ENCODE assay signal across 8 mouse cellular contexts in the genomic region with DNA sequence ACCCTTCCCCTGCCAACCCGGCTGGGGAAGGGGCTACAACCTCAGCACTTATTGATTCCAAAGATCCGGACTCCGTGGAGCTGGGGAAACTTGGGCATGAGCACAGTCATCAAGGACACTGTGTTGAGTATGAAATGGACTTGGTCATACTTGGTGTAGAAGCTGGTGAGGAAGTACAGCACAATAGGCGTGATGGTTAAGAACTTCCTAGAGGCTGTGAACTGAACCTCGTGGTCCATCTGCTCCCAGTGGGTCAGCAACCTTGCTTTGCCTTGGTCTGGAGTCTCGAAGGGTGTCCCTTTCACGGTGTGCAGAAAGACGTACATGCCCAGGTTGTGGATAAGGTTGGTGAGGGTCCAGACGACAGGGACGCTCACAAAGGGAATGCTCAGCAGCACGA. TPM values are rescaled to one million over a fixed set of nuclear protein-coding genes. Genes with fewer than 3 reads are reported as not detected.
DNase-seq lines count a peak whose midpoint lies in the region; ATAC-seq lines count a peak whose summit lies in the region.
"Not testable (repeated sequence)": the region's sequence is repeated elsewhere in the genome, so short reads cannot be mapped to it uniquely, and the experiment has no call there.
"Had no signal": no experiment of that assay in that cellular context is flagged by ENCODE, and none has a peak within 500 bp of the region (broad histone marks: within the 10 kb centered on the region; RNA-seq: fewer than 3 reads in every experiment).

No protein-coding gene starts in this region.

- H3K27me3 ChIP-seq in heart, embryonic 10.5 days (ENCODE audit: insufficient read depth, poor library complexity, severe bottlenecking): not testable (repeated sequence)

- peak; percentile 79 for ATAC-seq in erythroblast, adult 5-6 weeks (replicated peaks; ENCODE audit: low FRiP score, poor library complexity, severe bottlenecking)
- peak; percentile 58 for ATAC-seq in erythroid progenitor cell, adult 5-6 weeks (replicated peaks; ENCODE audit: low FRiP score, poor library complexity, severe bottlenecking)

- not testable (repeated sequence) for H3K9me3 ChIP-seq in heart, embryonic 10.5 days

- not testable (repeated sequence) for H3K27ac ChIP-seq in heart, embryonic 10.5 days

- peak; percentile 66 for DNase-seq in heart, embryonic 10.5 days (ENCODE audit: low spot score)

- not testable (repeated sequence) for H3K4me1 ChIP-seq in heart, embryonic 10.5 days

- H3K4me3 ChIP-seq in heart, embryonic 10.5 days: not testable (repeated sequence)

- WGBS in heart, embryonic 10.5 days: 87% methylated on average over 11 of the region's 11 CpGs

- H3K36me3 ChIP-seq in heart, embryonic 10.5 days: not testable (repeated sequence)

RNA-seq across cellular contexts. Expression of a gene that starts 20.4 kb away (rescaled TPM):
- not detected in 2 replicates for total RNA-seq in erythroblast, adult 5-6 weeks (2015; ENCODE audit: low replicate concordance)
- total RNA-seq in erythroblast, adult 5-6 weeks (2017; ENCODE audit: low replicate concordance): not detected in 2 replicates
- total RNA-seq in erythroid progenitor cell, adult 5-6 weeks (2015; ENCODE audit: low replicate concordance): not detected in 2 replicates
- not detected in 2 replicates for total RNA-seq in erythroid progenitor cell, adult 5-6 weeks (2017; ENCODE audit: low replicate concordance)
- polyA plus RNA-seq in heart, embryonic 10.5 days (2016; fragmentation: Nextera tagmentation; extraction: Ambion mirVana): 29.6 and 41.8 TPM in 2 replicates
- total RNA-seq: CH12.LX, MEL had no signal
- polyA plus RNA-seq: activated CD4-positive, CD25-positive, alpha-beta regulatory T cell, adult 4 months; CD4-positive, CD25-positive, alpha-beta regulatory T cell, adult 4 months; G1E had no signal
